Mouse (Mus musculus): ENCODE results near the gene Pprc1. TPM values are rescaled to one million over a fixed set of nuclear protein-coding genes. Genes with fewer than 3 reads are reported as not detected.

Pprc1 gene
- polyA plus RNA-seq, 1 experiment, result 51.5 TPM

GRCm38 (mm10) chr19:46037925-46038850 lies 6.5 kb upstream of the Pprc1 start:
- Histone ChIP-seq H3K27ac (ENCODE audit: control insufficient read depth, insufficient read depth, low read depth, low read length, poor library complexity) (peak overlapping the region; percentile 59), H3K4me1 (ENCODE audit: control insufficient read depth, insufficient read depth, low read length) (peaks cover 12% of the 10 kb centered on the region), H3K4me3 (replicated peaks; ENCODE audit: control insufficient read depth, low read depth, low read length) (peak overlapping the region; percentile 81)
- TF ChIP-seq POLR2A (IDR thresholded peaks at IDR 0.05; ENCODE audit: borderline replicate concordance, control insufficient read depth, low read depth, low read length) (no peak), CTCF (IDR thresholded peaks at IDR 0.05; ENCODE audit: control insufficient read depth, insufficient read depth, low read length) (no peak)
- 5% methylated on average over 13 of the region's 13 CpGs for WGBS

GRCm38 (mm10) chr19:46038851-46039260 lies 5.8 kb upstream of the Pprc1 start:
- no peak for TF ChIP-seq POLR2A (IDR thresholded peaks at IDR 0.05; ENCODE audit: borderline replicate concordance, control insufficient read depth, low read depth, low read length)
- TF ChIP-seq CTCF (IDR thresholded peaks at IDR 0.05; ENCODE audit: control insufficient read depth, insufficient read depth, low read length), result no peak
- under 1% methylated on average over 17 of the region's 17 CpGs for WGBS
- H3K4me1 ChIP-seq (ENCODE audit: control insufficient read depth, insufficient read depth, low read length), result peaks cover 12% of the 10 kb centered on the region
- peak overlapping the region; percentile 81 for H3K4me3 ChIP-seq (replicated peaks; ENCODE audit: control insufficient read depth, low read depth, low read length)
- peak overlapping the region; percentile 58 for H3K27ac ChIP-seq (ENCODE audit: control insufficient read depth, insufficient read depth, low read depth, low read length, poor library complexity)

DNA sequence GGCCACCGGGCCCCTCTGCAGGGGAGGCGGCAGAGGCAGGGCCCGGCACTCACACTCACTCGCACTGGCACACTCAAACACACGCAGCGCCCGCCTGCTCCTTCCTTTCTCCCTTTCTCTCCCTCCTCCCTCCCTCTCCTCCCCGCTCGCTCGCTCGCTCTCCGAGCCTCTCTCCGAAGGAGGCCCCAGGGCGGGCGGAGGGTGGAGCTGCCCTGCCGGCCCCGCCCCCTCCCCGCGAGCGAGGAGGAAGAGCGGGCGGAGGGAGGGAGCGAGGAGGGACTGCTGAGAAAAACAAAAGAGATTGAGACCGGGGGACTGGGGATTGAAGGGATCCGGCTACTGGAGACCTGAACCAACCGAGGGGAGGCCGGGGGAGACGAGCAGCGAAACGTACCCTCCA lies 5.2 kb upstream of the Pprc1 start:
- Histone ChIP-seq H3K4me1 (ENCODE audit: control insufficient read depth, insufficient read depth, low read length) (peaks cover 12% of the 10 kb centered on the region), H3K27ac (ENCODE audit: control insufficient read depth, insufficient read depth, low read depth, low read length, poor library complexity) (peak overlapping the region; percentile 96), H3K4me3 (replicated peaks; ENCODE audit: control insufficient read depth, low read depth, low read length) (peak overlapping the region; percentile 80)
- peak; percentile 90 for TF ChIP-seq POLR2A (IDR thresholded peaks at IDR 0.05; ENCODE audit: borderline replicate concordance, control insufficient read depth, low read depth, low read length)
- no peak for TF ChIP-seq CTCF (IDR thresholded peaks at IDR 0.05; ENCODE audit: control insufficient read depth, insufficient read depth, low read length)
- 3% methylated on average over 30 of the region's 30 CpGs for WGBS

- Histone ChIP-seq H3K4me3 (replicated peaks; ENCODE audit: control insufficient read depth, low read depth, low read length) (peak overlapping the region; percentile 37), H3K4me1 (ENCODE audit: control insufficient read depth, insufficient read depth, low read length) (peaks cover 12% of the 10 kb centered on the region), H3K27ac (ENCODE audit: control insufficient read depth, insufficient read depth, low read depth, low read length, poor library complexity) (peak overlapping the region; percentile 96)
- 16% methylated on average over 14 of the region's 14 CpGs for WGBS
- TF ChIP-seq POLR2A (IDR thresholded peaks at IDR 0.05; ENCODE audit: borderline replicate concordance, control insufficient read depth, low read depth, low read length) (no peak), CTCF (IDR thresholded peaks at IDR 0.05; ENCODE audit: control insufficient read depth, insufficient read depth, low read length) (no peak)
Measured at GRCm38 (mm10) chr19:46040149-46040902, 4.4 kb upstream of the Pprc1 start.

DNA sequence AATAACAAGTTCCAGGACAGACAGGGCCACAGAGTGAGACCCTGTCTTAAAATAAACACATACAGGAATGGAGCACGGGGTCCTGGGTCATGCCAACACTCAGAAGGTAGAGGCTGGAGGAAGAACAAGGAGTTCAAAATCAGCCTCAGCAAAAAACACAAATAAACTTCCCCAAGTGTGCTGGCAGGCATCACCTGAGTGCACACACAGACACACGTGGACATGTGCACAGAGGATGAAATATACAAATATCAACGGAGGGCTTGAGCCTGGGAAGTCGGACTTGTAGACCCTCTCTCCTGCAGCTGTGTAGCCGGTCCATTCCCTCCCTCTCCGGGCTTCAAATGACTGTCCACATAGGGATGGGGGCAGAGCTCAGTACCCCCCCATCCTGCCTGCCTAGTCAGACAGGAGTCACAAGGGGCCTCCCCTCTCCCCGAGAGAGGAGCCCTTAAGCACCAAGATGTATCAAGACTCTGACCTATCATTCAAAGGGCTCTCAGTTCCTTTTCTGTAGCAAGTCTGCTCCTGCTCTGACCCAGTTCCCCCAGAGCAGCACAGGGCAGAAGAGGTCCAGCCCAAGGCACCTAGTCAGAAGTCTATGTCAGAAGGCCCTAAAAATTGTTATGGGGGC lies 3.3 kb upstream of the Pprc1 start:
- TF ChIP-seq CTCF (IDR thresholded peaks at IDR 0.05; ENCODE audit: control insufficient read depth, insufficient read depth, low read length) (no peak), POLR2A (IDR thresholded peaks at IDR 0.05; ENCODE audit: borderline replicate concordance, control insufficient read depth, low read depth, low read length) (no peak)
- Histone ChIP-seq H3K4me3 (replicated peaks; ENCODE audit: control insufficient read depth, low read depth, low read length) (no peak overlapping the region), H3K4me1 (ENCODE audit: control insufficient read depth, insufficient read depth, low read length) (peaks cover 12% of the 10 kb centered on the region), H3K27ac (ENCODE audit: control insufficient read depth, insufficient read depth, low read depth, low read length, poor library complexity) (peak overlapping the region; percentile 61)
- 12% methylated on average over 7 of the region's 7 CpGs for WGBS

GRCm38 (mm10) chr19:46041933-46042475 lies 2.7 kb upstream of the Pprc1 start:
- peak overlapping the region; percentile 46 for H3K27ac ChIP-seq (ENCODE audit: control insufficient read depth, insufficient read depth, low read depth, low read length, poor library complexity)
- peaks cover 11% of the 10 kb centered on the region for H3K4me1 ChIP-seq (ENCODE audit: control insufficient read depth, insufficient read depth, low read length)
- 3% methylated on average over 14 of the region's 14 CpGs for WGBS
- TF ChIP-seq CTCF (IDR thresholded peaks at IDR 0.05; ENCODE audit: control insufficient read depth, insufficient read depth, low read length) (no peak), POLR2A (IDR thresholded peaks at IDR 0.05; ENCODE audit: borderline replicate concordance, control insufficient read depth, low read depth, low read length) (no peak)
- H3K4me3 ChIP-seq (replicated peaks; ENCODE audit: control insufficient read depth, low read depth, low read length), result no peak overlapping the region

DNA sequence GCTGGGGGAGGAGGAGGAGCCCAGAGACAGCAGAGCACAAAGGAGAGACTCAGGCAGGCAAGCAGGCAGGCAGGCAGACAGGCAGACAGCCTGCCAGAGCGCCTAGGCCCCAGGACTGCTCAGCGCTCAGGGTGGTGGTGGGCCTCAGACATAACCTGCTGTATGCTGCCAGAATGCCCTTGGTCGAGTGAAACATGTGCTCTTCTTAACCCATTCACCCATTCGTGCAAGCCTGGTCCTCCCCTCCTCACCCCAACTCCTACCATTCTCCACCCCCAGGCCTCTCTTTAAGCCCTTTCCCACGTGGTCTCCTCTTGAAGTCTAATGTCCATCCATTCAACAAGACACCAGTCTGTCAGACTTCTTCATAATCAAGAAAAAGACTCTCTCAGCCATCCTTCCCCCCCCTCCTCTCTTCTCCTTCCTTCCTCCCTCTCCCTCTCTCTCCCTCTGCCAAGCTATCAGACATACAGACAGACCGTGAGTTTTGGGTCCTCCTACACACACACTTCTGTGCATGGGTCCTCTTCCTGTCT lies 2.1 kb upstream of the Pprc1 start:
- Histone ChIP-seq H3K4me3 (replicated peaks; ENCODE audit: control insufficient read depth, low read depth, low read length) (no peak overlapping the region), H3K27ac (ENCODE audit: control insufficient read depth, insufficient read depth, low read depth, low read length, poor library complexity) (peak overlapping the region; percentile 46), H3K4me1 (ENCODE audit: control insufficient read depth, insufficient read depth, low read length) (peaks cover 11% of the 10 kb centered on the region)
- WGBS, result 12% methylated on average over 6 of the region's 6 CpGs
- TF ChIP-seq CTCF (IDR thresholded peaks at IDR 0.05; ENCODE audit: control insufficient read depth, insufficient read depth, low read length) (no peak), POLR2A (IDR thresholded peaks at IDR 0.05; ENCODE audit: borderline replicate concordance, control insufficient read depth, low read depth, low read length) (no peak; the same call in 1 of the 2 replicates)
